Mouse (Mus musculus): ENCODE results near the gene Atp5j2. TPM values are rescaled to one million over a fixed set of nuclear protein-coding genes. Genes with fewer than 3 reads are reported as not detected.

Atp5j2 gene
- polyA plus RNA-seq, 1 experiment from 2014 or later: 1,514 TPM

DNA sequence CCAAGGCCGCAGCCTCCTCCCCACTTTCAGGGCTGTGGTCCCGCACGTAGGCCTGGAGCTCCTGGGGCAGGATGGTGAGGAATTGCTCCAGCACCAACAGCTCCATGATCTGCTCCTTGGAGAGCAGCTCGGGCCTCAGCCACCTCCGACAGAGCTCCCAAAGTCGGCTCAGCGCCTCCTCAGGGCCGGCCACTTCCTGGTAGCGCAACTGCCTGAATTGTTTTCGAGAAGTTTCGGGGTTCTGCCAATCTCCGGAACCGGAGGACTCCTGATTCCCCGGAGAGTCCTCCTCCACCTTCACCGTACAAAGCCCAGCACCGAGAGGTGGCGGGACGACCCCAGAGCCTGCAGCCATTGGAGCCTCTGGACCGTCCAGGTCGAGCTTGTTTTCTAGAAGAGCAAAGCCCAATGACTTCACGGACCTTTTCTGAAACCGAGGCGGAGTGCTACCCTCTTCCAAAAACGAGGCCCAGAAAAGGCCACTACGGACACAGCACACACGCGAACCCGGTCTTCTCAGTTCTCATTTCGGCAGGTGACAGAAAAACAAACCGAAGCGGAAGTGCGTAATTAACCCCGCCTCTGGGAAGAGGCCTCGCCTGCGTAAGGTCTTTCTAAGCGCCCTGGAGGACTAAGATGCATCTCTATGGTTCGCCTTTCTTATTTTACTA lies 9.6 kb upstream of the Atp5j2 start, which contains the start of gene Zkscan14:
Gene Zkscan14, minus strand, starts transcription at position 548 of the 671 bp plus-strand sequence.
- Histone ChIP-seq H3K27ac (peak within 1 kb of the TSS; percentile 72), H3K36me3 (peaks cover 6% of the 10 kb centered on the region; the same call in 1 of the 2 replicates), H3K9me3 (replicated peaks) (no peaks in the 10 kb centered on the region), H3K27me3 (no peaks in the 10 kb centered on the region), H3K4me3 (peak within 1 kb of the TSS; percentile 92), H3K9ac (peak within 1 kb of the TSS; percentile 72), H3K4me1 (replicated peaks) (peaks cover 24% of the 10 kb centered on the region), H3K4me2 (peak within 1 kb of the TSS; percentile 94)
- no peak for ATAC-seq (replicated peaks; ENCODE audit: insufficient number of reproducible peaks, insufficient read depth, low FRiP score, low read depth)
- WGBS: under 1% methylated on average over 37 of the region's 37 CpGs

DNA sequence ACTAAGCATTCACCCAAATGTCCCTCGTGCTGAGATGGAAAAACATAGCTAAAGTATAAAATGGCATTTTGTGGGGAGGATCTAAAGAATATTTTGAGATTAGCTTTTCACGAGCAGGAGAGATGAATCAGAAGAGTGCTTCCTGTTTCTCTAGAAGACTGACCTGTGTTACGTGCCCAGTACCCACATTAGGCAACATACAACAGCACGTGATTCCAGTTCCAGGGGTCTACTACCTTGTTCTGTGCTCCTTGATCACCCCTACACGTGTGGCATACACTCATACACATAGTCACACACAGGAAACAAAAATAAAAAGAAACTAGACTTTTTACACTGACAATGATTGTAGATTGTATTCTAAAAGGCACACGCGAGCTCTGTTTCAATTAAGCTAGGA lies 8.5 kb upstream of the Atp5j2 start:
- ATAC-seq (replicated peaks; ENCODE audit: insufficient number of reproducible peaks, insufficient read depth, low FRiP score, low read depth): no peak
- no peaks in the 10 kb centered on the region for H3K27me3 ChIP-seq
- H3K9me3 ChIP-seq (replicated peaks): no peaks in the 10 kb centered on the region
- peaks cover 16% of the 10 kb centered on the region for H3K4me1 ChIP-seq (replicated peaks)
- H3K9ac ChIP-seq: no peak overlapping the region
- no peak overlapping the region for H3K27ac ChIP-seq
- WGBS: 71% methylated on average over 7 of the region's 7 CpGs
- H3K36me3 ChIP-seq: peaks cover 13% of the 10 kb centered on the region
- peak overlapping the region; percentile 92 for H3K4me3 ChIP-seq
- H3K4me2 ChIP-seq: peak overlapping the region; percentile 94

DNA sequence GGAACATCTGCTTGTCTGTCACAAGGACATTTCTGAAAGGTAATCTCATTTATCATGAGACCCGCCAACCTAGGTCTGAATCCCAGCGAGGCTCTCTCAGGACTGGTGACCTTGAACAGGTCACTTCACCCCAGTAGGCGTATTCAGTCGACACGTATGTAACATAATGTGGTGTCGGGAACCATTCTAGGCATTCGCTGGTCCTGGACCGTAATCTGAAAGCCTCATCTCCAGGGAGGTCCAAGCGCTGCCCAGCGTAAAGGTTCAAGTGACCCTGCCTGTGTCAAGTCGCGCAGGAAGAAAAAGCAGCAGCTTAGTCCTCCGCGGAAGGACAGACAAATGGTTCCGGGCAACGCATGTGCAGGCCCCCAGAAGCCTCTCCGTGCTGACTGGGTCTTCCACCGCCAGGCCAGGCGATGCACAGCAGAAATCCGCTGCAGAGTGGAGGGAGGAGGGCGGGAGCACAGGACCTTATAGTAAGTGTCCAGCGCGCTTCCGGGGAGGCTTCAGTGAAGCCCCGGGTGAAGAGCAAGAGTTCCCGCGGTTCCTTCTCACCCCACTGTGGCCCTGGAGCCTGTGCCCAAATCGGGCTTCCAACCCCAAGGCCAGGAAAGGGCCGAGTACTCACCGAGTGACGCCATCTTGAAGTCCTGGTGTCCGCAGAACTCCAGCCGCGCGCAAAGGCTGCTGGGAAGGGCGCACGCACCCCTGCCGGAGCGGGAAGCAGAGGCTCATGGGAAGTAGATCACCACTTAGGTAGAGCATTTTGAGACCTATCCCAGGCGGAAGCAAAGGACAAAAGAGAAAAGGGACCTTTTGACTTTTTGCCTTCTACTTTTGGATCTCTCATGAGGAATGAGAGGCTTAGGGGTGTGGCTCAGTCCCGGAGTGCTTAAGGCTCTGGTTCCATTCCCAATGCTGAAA lies 725 bp downstream of the Atp5j2 start:
- Histone ChIP-seq H3K27me3 (no peaks in the 10 kb centered on the region), H3K27ac (peak overlapping the region; percentile 88), H3K4me2 (peak overlapping the region; percentile 73), H3K36me3 (peaks cover 44% of the 10 kb centered on the region), H3K9ac (peak overlapping the region; percentile 91), H3K9me3 (replicated peaks) (no peaks in the 10 kb centered on the region), H3K4me3 (peak overlapping the region; percentile 81), H3K4me1 (replicated peaks) (peaks cover 28% of the 10 kb centered on the region)
- peak; percentile 89 for ATAC-seq (replicated peaks; ENCODE audit: insufficient number of reproducible peaks, insufficient read depth, low FRiP score, low read depth)
- under 1% methylated on average over 41 of the region's 41 CpGs for WGBS

DNA sequence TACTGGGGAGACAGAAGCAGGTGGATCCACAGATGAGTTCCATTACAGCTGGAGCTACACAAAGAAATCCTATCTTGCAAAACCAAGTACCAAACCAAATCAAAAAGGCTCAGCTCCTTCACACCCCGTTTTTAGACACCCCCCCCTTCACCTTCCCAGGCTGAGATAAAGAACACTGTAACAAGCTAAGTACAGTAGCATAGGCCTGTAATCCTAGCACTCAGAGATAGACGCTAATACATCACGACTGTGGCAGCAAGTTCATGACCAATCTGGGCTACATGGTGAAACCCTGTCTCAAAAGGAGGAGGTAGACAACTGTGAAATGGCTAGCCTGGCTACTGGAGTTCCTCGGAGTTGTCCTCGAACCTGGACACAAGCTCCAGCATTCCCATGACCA lies 1.5 kb downstream of the Atp5j2 start:
- H3K4me3 ChIP-seq: peak overlapping the region; percentile 81
- 18% methylated on average over 5 of the region's 5 CpGs for WGBS
- H3K4me1 ChIP-seq (replicated peaks): peaks cover 28% of the 10 kb centered on the region
- H3K9me3 ChIP-seq (replicated peaks): no peaks in the 10 kb centered on the region
- no peak for ATAC-seq (replicated peaks; ENCODE audit: insufficient number of reproducible peaks, insufficient read depth, low FRiP score, low read depth)
- H3K4me2 ChIP-seq: peak overlapping the region; percentile 73
- peaks cover 44% of the 10 kb centered on the region for H3K36me3 ChIP-seq
- H3K9ac ChIP-seq: peak overlapping the region; percentile 91
- peak overlapping the region; percentile 88 for H3K27ac ChIP-seq
- no peaks in the 10 kb centered on the region for H3K27me3 ChIP-seq

DNA sequence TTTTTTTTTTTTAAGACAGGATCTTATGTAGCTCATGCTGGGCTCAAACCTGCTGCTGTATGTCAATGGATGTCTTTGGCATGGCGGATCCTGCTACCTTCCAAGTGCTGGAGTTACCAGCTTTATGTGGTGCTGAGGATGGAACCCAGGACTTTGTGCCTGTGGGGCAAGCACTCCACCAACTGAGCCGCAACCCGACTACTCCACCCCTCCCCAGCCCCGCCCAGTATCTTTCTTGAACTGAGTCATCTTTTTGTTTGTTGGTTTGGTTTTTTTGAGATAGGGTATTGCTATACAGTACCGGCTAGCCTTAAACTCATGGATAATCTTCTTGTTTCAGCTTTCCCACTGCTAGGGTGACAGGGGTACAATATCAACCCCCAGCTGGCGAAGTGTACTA lies 2.4 kb downstream of the Atp5j2 start:
- no peaks in the 10 kb centered on the region for H3K27me3 ChIP-seq
- peaks cover 44% of the 10 kb centered on the region for H3K36me3 ChIP-seq
- H3K4me2 ChIP-seq: peak overlapping the region; percentile 73
- H3K4me1 ChIP-seq (replicated peaks): peaks cover 28% of the 10 kb centered on the region
- peak overlapping the region; percentile 81; the same call in 1 of the 2 replicates for H3K4me3 ChIP-seq
- WGBS: 86% methylated on average over 6 of the region's 6 CpGs
- ATAC-seq (replicated peaks; ENCODE audit: insufficient number of reproducible peaks, insufficient read depth, low FRiP score, low read depth): no peak
- H3K9me3 ChIP-seq (replicated peaks): no peaks in the 10 kb centered on the region
- no peak overlapping the region for H3K27ac ChIP-seq
- no peak overlapping the region for H3K9ac ChIP-seq

DNA sequence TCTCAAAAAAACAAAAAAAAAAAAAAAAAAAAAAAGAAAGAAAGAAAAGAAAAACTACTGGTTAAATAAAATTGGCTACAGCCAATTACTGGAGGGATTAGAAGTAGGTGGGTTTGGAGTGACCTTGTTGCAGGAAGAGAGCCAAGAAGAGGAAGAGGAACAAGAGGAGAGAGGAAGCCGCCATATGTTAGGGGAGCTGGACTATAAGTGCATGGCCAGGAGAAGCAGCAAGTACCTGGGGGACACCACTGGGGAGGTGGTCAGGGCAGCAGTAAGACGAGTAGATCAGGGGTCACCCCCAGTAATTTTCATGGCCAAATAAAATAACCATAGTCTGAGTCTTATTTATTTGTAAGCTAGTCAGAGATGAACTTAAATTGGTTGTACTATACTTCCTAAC lies 6.6 kb downstream of the Atp5j2 start:
- H3K9ac ChIP-seq: no peak overlapping the region
- H3K4me1 ChIP-seq (replicated peaks): peaks cover 25% of the 10 kb centered on the region
- H3K27ac ChIP-seq: no peak overlapping the region
- WGBS: 92% methylated on average over 2 of the region's 2 CpGs
- H3K9me3 ChIP-seq (replicated peaks): no peaks in the 10 kb centered on the region
- H3K4me2 ChIP-seq: no peak overlapping the region
- no peaks in the 10 kb centered on the region for H3K27me3 ChIP-seq
- ATAC-seq (replicated peaks; ENCODE audit: insufficient number of reproducible peaks, insufficient read depth, low FRiP score, low read depth): no peak
- peaks cover 79% of the 10 kb centered on the region for H3K36me3 ChIP-seq
- H3K4me3 ChIP-seq: no peak overlapping the region

DNA sequence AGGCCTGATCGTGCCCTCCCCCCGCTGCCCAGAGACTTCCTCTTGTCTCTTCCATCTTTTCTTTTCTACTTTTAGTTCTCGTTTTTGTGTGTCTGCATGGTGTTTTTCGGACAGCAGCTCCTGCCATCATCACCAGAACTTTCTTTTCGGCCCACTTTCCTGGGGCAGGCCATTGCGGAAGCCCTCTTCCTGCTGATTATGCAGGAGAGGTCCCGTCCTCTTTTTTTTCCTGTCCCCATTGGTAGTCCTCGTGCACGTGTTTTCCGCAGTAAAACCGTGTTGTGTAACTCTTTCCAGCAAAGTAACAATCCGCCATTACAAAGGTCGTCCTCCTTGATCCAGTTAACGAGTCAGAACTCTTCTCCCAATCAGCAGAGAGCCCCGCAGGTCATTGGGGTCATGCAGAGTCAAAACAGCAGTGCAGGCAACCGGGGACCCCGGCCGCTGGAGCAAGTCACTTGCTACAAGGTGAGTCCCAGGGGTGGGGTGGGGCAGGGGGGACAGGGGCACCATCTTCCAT lies 13.3 kb downstream of the Atp5j2 start:
- ATAC-seq (replicated peaks; ENCODE audit: insufficient number of reproducible peaks, insufficient read depth, low FRiP score, low read depth): no peak
- no peak overlapping the region for H3K27ac ChIP-seq
- no peaks in the 10 kb centered on the region for H3K27me3 ChIP-seq
- WGBS: 83% methylated on average over 18 of the region's 18 CpGs
- peaks cover 97% of the 10 kb centered on the region for H3K36me3 ChIP-seq
- no peak overlapping the region for H3K4me3 ChIP-seq
- H3K4me2 ChIP-seq: no peak overlapping the region
- H3K4me1 ChIP-seq (replicated peaks): peaks cover 5% of the 10 kb centered on the region; the same call in 1 of the 2 replicates
- no peaks in the 10 kb centered on the region for H3K9me3 ChIP-seq (replicated peaks)
- H3K9ac ChIP-seq: no peak overlapping the region

DNA sequence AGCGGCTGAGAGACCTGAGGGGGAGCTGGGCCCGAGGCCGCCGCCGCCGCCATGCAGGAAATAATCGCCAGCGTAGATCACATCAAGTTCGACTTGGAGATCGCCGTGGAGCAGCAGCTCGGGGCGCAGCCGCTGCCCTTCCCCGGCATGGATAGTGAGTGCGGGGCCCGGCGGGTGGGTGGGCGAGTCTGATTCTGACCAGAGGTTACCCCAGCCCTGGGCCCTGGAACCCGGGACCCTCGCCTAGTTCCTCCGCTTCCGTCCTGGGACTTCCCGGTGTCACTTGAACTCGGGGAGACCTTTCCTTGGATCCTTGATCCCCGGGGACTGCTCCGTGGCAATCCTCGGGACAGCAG lies 24.6 kb downstream of the Atp5j2 start:
- H3K27ac ChIP-seq: peak overlapping the region; percentile 93
- under 1% methylated on average over 28 of the region's 28 CpGs for WGBS

DNA sequence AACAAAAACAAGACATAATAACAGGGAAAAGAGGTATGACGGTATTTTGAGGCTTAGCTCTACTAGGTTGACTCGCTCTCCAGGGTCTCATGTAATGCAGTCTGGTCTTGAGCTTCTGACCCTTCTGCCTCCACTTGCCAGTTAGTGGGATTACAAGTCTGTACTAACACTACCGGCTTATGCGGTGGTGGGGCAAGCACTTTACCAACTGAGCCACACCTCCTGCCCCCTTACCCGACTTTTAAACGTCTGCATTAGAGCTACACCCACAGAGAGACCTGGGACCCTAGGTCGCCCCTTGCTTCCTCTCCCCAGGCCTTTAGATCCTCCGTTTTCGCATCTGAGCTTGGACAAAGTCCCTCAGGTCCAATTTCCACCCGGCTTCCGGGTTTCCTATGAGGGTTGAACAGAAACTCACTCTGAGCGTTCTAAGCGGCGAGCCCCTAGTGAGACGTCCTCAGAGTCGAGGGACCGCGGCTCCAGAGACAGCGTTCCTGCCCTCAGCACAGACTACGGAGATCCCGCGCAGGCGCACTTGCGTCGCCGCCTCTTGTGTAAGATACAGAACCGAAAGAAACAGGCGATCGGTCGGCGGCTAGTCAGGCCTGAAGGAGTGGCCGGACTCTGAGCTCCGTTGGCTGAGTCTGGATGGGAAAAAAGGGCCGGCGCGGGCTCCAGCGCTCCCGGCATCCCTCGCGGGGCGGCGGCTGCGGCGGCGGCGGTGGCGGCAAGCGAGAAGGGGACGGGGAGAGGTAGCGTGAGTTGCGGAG lies 25.1 kb downstream of the Atp5j2 start, which contains the start of the genes Ptcd1 and Cpsf4:
Gene Ptcd1, minus strand, starts transcription at position 573 of the 770 bp plus-strand sequence.
Gene Cpsf4, plus strand, starts transcription at position 678 of the 770 bp plus-strand sequence.
- Histone ChIP-seq H3K4me1 (replicated peaks) (peaks cover 30% of the 10 kb centered on the region), H3K36me3 (peaks cover 20% of the 10 kb centered on the region), H3K9me3 (replicated peaks) (no peaks in the 10 kb centered on the region), H3K27ac (peak within 1 kb of the TSS; percentile 93), H3K9ac (peak within 1 kb of the TSS; percentile 95), H3K4me3 (peak within 1 kb of the TSS; percentile 91), H3K4me2 (peak within 1 kb of the TSS; percentile 87), H3K27me3 (no peaks in the 10 kb centered on the region)
- peak; percentile 92 for ATAC-seq (replicated peaks; ENCODE audit: insufficient number of reproducible peaks, insufficient read depth, low FRiP score, low read depth)
- under 1% methylated on average over 50 of the region's 51 CpGs for WGBS

More for the DNA sequence above, 24.6 kb downstream of the Atp5j2 start:
- Histone ChIP-seq H3K9ac (peak overlapping the region; percentile 95), H3K4me3 (peak overlapping the region; percentile 91), H3K9me3 (replicated peaks) (no peaks in the 10 kb centered on the region), H3K4me2 (peak overlapping the region; percentile 87), H3K27me3 (no peaks in the 10 kb centered on the region), H3K36me3 (peaks cover 26% of the 10 kb centered on the region), H3K4me1 (replicated peaks) (peaks cover 30% of the 10 kb centered on the region)
- peak; percentile 18 for ATAC-seq (replicated peaks; ENCODE audit: insufficient number of reproducible peaks, insufficient read depth, low FRiP score, low read depth)

DNA sequence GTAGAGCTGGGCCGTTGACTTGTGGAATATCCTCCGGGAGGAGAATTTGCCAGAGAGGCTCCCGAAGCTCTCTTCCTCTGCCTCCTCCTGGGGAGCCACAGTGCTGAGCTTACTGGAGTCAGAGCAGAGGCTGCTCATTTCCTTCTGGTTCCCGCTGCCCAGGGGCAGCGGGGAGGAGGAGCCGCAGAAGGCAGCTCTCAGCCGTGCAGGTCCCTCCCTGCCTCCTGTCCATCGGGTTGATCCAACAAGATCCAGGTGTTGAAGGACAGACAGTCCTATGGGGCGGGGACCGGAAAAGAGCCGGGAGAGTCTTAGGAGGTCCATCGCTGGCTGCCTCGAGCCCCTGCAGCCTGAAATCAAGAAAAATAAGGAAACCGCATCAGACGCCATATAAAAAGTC lies 26.7 kb downstream of the Atp5j2 start:
- Histone ChIP-seq H3K4me1 (replicated peaks) (peaks cover 30% of the 10 kb centered on the region), H3K9me3 (replicated peaks) (no peaks in the 10 kb centered on the region), H3K4me2 (peak overlapping the region; percentile 31; the same call in 1 of the 2 replicates), H3K9ac (no peak overlapping the region), H3K36me3 (peaks cover 23% of the 10 kb centered on the region), H3K4me3 (no peak overlapping the region), H3K27me3 (no peaks in the 10 kb centered on the region), H3K27ac (no peak overlapping the region)
- no peak for ATAC-seq (replicated peaks; ENCODE audit: insufficient number of reproducible peaks, insufficient read depth, low FRiP score, low read depth)
- 72% methylated on average over 15 of the region's 15 CpGs for WGBS

All from heart, embryonic 15.5 days (tissue).